Mouse (Mus musculus) ES-CJ7 (cell line): Measurements from ENCODE around the gene Rnase12.

Experiments used
- DNase-seq: peaks from one replicate; pipeline ENCODE4 v3.0.0; 2011; ENCODE audit warnings: low read depth, low spot score

Rnase12 gene

GRCm38 (mm10) chr14:51085086-51085485 is 27.6 kb upstream of the Rnase12 start:
- no peak for DNase-seq

DNA sequence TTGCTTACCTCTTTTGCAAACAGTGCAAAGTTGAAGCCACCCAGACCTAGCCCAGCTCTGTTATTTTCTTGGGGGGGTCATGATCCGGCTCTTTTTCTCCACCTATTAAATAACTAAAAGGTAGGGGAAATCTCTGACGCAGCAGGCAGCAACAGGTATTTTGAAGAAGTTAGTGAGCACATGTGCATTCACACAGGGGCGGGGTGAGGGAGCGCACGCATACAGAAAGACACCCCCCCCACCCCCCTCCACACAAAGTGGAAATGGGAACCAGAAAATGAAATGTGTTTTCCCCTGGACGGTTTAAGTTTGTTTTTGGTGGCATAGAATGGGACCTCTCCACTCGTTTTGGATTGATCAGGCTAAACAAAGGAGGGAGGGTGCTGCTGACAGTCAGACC is 26.3 kb upstream of the Rnase12 start:
- DNase-seq = no peak

GRCm38 (mm10) chr14:51082599-51083581 is 25.4 kb upstream of the Rnase12 start:
- peak; percentile 87 for DNase-seq

- DNase-seq = no peak
Measured at GRCm38 (mm10) chr14:51081035-51081434, 23.6 kb upstream of the Rnase12 start.

DNA sequence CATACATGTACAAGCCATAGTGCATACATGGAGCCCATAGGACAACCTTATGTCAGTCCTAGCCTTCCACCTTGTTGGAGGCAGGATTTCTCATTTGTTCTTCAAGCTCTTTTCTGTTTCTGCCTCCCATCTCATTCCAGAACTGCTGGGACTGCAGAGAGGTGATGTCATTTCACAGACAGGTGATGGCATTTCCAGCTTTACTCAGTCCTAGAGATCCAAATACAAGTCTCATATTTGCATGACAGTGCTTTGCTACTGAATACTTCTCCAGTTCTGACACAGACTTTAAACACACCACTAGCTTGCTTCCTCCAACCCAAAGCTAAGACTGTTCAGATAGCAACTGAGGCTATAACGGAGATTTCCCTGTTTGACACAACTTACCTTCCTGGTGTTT is 21.7 kb upstream of the Rnase12 start:
- no peak for DNase-seq

DNA sequence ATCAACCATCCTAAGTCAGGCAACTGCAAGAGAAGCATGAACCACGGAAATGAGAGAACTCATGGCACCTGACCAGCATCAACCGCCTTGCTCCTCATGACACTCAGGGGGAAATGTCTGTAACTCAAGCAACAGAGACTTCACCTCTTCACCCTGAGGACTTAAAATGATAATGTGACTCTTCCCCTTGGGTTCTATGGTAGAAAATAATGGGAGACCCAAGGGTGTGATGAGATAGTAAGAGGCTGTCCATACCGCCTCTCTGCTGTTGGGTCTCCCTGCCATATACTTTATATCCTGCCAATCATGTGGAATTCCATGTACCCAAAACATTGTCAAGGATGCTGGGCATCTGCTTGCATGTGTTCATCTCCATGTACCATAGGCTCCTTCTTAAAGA is 16.9 kb upstream of the Rnase12 start, which contains the start of gene Olfr750:
Gene Olfr750, minus strand, starts transcription at position 101 of the 400 bp plus-strand sequence.
- no peak for DNase-seq

GRCm38 (mm10) chr14:51069617-51070016 is 12.2 kb upstream of the Rnase12 start:
- DNase-seq = peak; percentile 91

DNA sequence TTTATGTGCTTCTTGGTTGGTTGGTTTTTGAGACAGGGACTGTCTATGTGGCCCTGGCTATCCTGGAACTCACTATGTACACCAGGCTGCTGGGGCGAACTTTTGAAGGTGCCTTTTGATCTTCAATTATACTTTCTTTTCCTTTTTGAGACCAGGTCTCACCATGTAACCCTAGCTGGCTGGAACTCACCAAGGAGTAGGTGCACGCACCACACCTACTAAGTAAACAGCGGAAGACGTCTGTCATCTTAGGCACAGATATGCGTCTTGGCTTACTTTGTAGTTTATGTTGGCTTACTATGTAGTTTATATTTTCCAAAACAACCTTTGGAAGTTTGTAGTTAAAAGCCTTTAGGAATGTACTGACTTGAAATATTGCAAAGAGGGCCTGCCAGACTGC is 11.5 kb upstream of the Rnase12 start:
- DNase-seq = no peak

- DNase-seq = no peak
Measured at GRCm38 (mm10) chr14:51060761-51061160, 3.3 kb upstream of the Rnase12 start.

DNA sequence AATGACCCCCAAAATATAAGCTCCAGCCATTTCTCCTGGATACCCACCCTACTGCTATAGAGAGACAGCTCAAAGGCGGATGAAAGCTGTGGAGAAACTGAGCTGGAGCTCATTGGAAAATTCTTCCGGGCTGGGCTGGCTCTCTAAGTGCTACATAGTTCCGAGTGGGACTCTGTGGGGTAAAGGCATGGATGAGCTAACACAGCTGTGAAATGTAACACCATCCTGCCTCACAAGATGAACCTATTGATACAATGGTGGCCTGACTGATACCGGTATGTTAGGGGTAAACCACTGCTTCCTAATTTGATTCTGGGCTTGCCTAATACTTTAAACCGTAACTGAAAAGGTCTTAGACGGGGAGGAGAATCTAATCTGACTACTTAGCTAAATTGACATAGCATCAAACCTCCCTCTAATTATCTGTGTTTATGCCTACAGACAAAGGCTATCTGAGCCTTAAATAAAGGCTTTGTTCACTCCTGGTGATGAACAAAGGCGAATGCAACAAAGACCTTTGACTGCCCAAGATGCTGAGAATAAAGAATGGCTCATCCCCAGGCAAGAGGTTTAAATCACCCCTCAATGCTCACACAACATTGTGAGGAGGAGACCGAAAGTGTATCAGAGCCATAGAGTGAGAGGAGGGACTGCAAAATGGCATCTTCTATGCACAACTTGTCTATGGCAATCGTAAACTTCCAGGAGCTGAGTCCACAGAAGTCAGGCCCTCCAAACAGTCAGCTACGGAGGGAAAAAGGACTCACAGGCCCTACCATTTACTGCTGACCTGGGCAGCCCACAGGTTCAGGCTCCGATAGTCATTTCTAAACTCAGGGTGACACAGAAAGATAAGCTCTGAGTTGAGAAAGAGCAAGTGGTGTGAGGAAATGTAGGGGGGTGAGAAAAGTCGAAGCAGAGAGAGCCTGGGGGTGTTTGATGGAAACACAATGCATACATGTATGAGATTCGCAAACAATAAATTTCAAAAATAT is 2.9 kb downstream of the Rnase12 start:
- no peak for DNase-seq

- no peak for DNase-seq
Measured at GRCm38 (mm10) chr14:51053176-51053575, 4.3 kb downstream of the Rnase12 start.

- DNase-seq = no peak
Measured at GRCm38 (mm10) chr14:51051941-51052340, 5.5 kb downstream of the Rnase12 start.

- DNase-seq = no peak
Measured at GRCm38 (mm10) chr14:51050063-51050462, 7.4 kb downstream of the Rnase12 start, which contains the start of gene Rnase11. Gene Rnase11, minus strand, starts transcription at chr14:51050163.

- no peak for DNase-seq
Measured at GRCm38 (mm10) chr14:51047846-51048245, 9.6 kb downstream of the Rnase12 start.

GRCm38 (mm10) chr14:51041769-51042168 is 15.7 kb downstream of the Rnase12 start, which contains the start of gene Rnase9:
Gene Rnase9, minus strand, starts transcription at chr14:51041869.
- peak; percentile 37 for DNase-seq

DNA sequence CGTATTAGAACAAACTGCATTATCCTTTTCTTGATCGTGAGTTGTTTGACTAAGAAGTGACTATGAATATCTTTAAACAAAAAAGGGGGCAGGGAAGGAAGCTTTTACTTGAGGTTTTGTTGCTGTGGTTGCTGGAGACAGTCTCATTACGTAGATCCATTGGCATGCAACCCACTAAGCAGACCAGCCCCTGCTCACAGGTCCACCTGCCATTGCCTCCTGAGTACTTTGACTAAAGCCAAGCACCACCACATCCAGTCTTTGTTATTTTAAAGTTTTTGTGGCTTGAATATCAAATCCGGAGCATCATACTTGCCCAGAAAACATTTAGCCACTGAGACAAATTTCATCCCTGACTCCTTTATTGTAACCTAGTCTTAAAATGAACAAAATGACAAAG is 21.2 kb downstream of the Rnase12 start:
- DNase-seq = no peak

DNA sequence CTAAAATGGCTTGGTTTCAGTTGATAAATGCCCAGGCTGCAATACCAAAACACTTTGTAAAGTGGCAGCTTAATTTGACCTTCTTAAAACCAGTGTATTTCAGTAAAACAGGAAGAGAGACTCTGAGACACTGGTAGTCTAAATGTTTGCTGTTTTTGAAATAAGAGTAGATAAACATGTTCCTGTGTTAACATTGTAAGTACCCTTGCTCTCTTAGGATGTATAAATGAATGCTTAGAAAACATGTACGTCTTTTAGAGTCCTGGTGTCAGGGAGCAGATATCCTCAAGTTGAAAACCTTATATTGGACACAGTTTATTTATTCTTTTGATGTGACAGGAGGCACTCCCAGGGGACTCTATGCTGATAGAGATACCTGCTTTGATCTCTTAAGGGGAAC is 22.3 kb downstream of the Rnase12 start:
- no peak for DNase-seq

DNA sequence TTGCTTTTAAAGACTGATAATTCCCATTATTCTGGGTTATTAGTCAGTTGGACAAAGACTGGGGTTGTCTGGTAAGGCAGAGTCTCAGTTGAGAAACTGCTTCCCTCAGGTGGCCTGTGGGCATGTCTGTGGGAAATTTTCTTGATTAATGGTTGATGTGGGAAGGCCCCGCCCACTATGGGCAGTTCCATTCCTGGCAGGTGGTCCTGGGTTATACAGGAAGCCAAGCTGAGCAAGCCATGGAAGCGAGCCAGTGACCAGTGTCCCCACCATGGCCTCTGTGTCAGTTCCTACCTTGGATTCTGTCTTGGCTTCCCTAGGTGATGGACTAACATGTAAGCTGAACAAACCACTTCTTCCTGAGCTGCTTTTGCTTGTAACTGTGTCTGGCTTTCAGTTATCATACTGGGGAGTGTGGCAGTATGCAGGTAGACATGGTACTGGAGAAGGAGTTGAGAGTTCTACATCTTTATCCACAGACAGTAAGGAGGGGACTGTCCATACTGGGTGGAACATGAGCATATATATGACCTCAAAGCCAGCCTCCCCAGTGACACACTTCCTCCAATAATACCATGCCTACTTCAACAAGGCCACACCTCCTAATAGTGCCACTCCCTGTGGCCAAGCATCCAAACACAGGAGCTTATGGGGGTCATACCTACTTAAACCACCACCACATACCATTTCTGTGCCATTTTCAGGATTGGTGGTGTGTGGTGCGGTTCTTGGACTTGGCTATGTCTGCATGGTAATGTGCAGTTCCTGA is 29.9 kb downstream of the Rnase12 start:
- DNase-seq = no peak

- DNase-seq = peak; percentile 72
Measured at GRCm38 (mm10) chr14:51026391-51027133, 30.9 kb downstream of the Rnase12 start.

DNA sequence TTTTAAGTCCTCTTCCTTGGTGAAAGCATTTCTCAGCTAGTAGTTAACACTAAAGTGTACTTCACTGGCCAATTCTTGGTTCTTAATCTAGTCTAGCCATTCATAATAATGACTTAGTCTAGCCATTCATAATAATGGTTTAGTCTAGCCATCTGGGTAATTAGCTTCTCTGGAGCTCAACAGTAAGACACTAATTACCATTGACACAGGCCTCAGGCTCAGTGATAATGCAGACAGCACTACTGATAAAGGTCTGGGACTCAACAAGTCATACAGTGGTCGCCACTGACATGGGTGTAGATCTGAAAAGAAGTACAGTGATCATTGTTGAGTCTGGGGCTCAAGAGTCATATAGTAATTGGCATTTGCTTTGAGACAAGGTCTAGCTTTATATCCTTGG is 32.6 kb downstream of the Rnase12 start:
- DNase-seq = no peak
